Mouse (Mus musculus): ENCODE results near the gene Ankrd34a. TPM values are rescaled to one million over a fixed set of nuclear protein-coding genes. Genes with fewer than 3 reads are reported as not detected.
"Not testable (repeated sequence)": the region's sequence is repeated elsewhere in the genome, so short reads cannot be mapped to it uniquely, and the experiment has no call there.

Ankrd34a gene
- polyA plus RNA-seq, 1 experiment from 2014 or later = 2.7 TPM

GRCm38 (mm10) chr3:96599411-96599810, 3.0 kb downstream of the Ankrd34a start:
- Histone ChIP-seq H3K27me3 (peaks cover 9% of the 10 kb centered on the region; the same call in 1 of the 2 replicates), H3K9ac (no peak overlapping the region), H3K9me3 (no peaks in the 10 kb centered on the region), H3K4me1 (peaks cover 64% of the 10 kb centered on the region), H3K4me3 (no peak overlapping the region), H3K36me3 (0 out of 2 replicates have a peak, but pooled peaks cover 3% of the 10 kb centered on the region), H3K4me2 (no peak overlapping the region), H3K27ac (no peak overlapping the region)
- 74% methylated on average over 3 of the region's 3 CpGs for WGBS
- no peak for ATAC-seq (ENCODE audit: insufficient number of reproducible peaks, low FRiP score, low TSS enrichment, low read depth)

DNA sequence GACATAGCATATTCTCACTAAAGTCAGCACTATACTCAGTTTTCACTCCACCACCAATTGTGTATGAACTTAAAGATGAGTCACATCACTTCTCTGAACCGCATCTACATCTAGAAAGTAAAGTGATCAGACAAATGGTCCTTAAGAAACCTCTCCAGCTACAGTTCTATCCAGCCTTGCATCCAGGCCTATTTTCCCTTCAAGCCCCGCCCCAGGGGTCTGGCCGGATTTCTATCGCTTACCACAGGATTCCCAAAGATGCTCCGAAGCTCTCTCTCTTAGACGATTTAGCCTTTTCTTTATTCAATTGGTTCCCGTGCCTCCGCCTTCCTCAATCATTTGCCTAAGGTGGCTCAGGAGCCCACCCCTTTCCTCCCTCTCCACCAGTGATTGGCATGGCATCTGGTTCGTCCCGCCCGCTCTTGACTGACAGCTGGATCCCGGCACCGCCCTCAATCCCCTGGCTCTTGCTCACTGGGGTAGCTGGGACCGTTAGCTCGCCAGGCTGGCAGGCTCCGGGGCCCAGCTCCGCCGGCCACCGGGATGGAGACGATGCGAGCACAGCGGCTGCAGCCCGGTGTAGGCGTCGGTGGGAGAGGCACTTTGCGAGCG, 4.3 kb downstream of the Ankrd34a start, which contains the start of gene Lix1l:
TSS of gene Lix1l (plus strand) at position 511 of the 612 bp plus-strand sequence.
- H3K9me3 ChIP-seq = no peaks in the 10 kb centered on the region
- 0 out of 2 replicates have a peak, but pooled peaks cover 3% of the 10 kb centered on the region for H3K36me3 ChIP-seq
- WGBS = under 1% methylated on average over 27 of the region's 27 CpGs
- peak within 1 kb of the TSS; percentile 58 for H3K4me2 ChIP-seq
- H3K4me3 ChIP-seq = peak within 1 kb of the TSS; percentile 65
- peaks cover 67% of the 10 kb centered on the region for H3K4me1 ChIP-seq
- peaks cover 9% of the 10 kb centered on the region; the same call in 1 of the 2 replicates for H3K27me3 ChIP-seq
- H3K9ac ChIP-seq = peak within 1 kb of the TSS; percentile 79
- H3K27ac ChIP-seq = peak within 1 kb of the TSS; percentile 98
- ATAC-seq (ENCODE audit: insufficient number of reproducible peaks, low FRiP score, low TSS enrichment, low read depth) = peak; percentile 93

- 0 out of 2 replicates have a peak, but pooled peaks cover 3% of the 10 kb centered on the region for H3K36me3 ChIP-seq
- 0% methylated on average over 34 of the region's 40 CpGs for WGBS
Observed at GRCm38 (mm10) chr3:96601251-96601787, 4.9 kb downstream of the Ankrd34a start.

GRCm38 (mm10) chr3:96601941-96602703, 5.7 kb downstream of the Ankrd34a start:
- 0 out of 2 replicates have a peak, but pooled peaks cover 4% of the 10 kb centered on the region for H3K27me3 ChIP-seq
- 0 out of 2 replicates have a peak, but pooled peaks cover 3% of the 10 kb centered on the region for H3K36me3 ChIP-seq
- peaks cover 54% of the 10 kb centered on the region for H3K4me1 ChIP-seq
- H3K9me3 ChIP-seq = no peaks in the 10 kb centered on the region
- H3K4me3 ChIP-seq = peak overlapping the region; percentile 65
- H3K27ac ChIP-seq = peak overlapping the region; percentile 98
- H3K9ac ChIP-seq = peak overlapping the region; percentile 79; the same call in 1 of the 2 replicates
- 18% methylated on average over 10 of the region's 10 CpGs for WGBS
- no peak for ATAC-seq (ENCODE audit: insufficient number of reproducible peaks, low FRiP score, low TSS enrichment, low read depth)
- H3K4me2 ChIP-seq = peak overlapping the region; percentile 58

More at GRCm38 (mm10) chr3:96601251-96601787, 4.9 kb downstream of the Ankrd34a start:
- Histone ChIP-seq H3K4me2 (peak overlapping the region; percentile 58), H3K27ac (peak overlapping the region; percentile 98), H3K4me1 (peaks cover 62% of the 10 kb centered on the region), H3K4me3 (peak overlapping the region; percentile 65), H3K27me3 (peaks cover 9% of the 10 kb centered on the region; the same call in 1 of the 2 replicates), H3K9ac (peak overlapping the region; percentile 79), H3K9me3 (no peaks in the 10 kb centered on the region)
- peak; percentile 68 for ATAC-seq (ENCODE audit: insufficient number of reproducible peaks, low FRiP score, low TSS enrichment, low read depth)

- Histone ChIP-seq H3K4me1 (peaks cover 48% of the 10 kb centered on the region), H3K4me2 (peak overlapping the region; percentile 58), H3K36me3 (0 out of 2 replicates have a peak, but pooled peaks cover 3% of the 10 kb centered on the region), H3K27me3 (0 out of 2 replicates have a peak, but pooled peaks cover 4% of the 10 kb centered on the region), H3K9ac (0 out of 2 replicates have a peak overlapping the region, but pooled peaks have one; percentile 79), H3K4me3 (peak overlapping the region; percentile 65), H3K27ac (peak overlapping the region; percentile 98), H3K9me3 (no peaks in the 10 kb centered on the region)
- 35% methylated on average over 5 of the region's 5 CpGs for WGBS
- no peak for ATAC-seq (ENCODE audit: insufficient number of reproducible peaks, low FRiP score, low TSS enrichment, low read depth)
Observed at GRCm38 (mm10) chr3:96602704-96603084, 6.3 kb downstream of the Ankrd34a start.

DNA sequence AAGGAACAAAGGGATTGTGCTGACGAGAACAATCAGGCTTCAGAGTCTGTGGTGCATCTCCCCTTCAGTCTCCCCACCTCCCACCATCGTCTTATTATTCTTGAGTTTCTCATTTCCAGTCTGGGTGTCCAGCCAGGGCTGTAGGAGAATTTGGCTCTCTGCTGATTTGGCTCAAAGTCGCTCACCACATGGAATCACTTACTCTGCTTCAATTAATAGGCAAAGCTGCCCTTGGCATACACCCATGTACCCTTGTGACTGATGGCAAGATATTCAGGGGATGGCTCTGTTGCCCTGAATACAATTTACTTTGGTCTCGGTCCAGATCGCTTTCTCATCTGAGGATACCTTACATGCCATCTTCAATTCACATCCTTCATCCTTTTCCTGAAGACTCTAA, 6.9 kb downstream of the Ankrd34a start:
- no peak for ATAC-seq (ENCODE audit: insufficient number of reproducible peaks, low FRiP score, low TSS enrichment, low read depth)
- H3K36me3 ChIP-seq = peaks cover 4% of the 10 kb centered on the region; the same call in 1 of the 2 replicates
- H3K27me3 ChIP-seq = 0 out of 2 replicates have a peak, but pooled peaks cover 4% of the 10 kb centered on the region
- H3K4me2 ChIP-seq = peak overlapping the region; percentile 58
- peak overlapping the region; percentile 65 for H3K4me3 ChIP-seq
- H3K27ac ChIP-seq = peak overlapping the region; percentile 98
- H3K4me1 ChIP-seq = peaks cover 42% of the 10 kb centered on the region
- 49% methylated on average over 5 of the region's 5 CpGs for WGBS
- H3K9ac ChIP-seq = 0 out of 2 replicates have a peak overlapping the region, but pooled peaks have one; percentile 4
- H3K9me3 ChIP-seq = no peaks in the 10 kb centered on the region

DNA sequence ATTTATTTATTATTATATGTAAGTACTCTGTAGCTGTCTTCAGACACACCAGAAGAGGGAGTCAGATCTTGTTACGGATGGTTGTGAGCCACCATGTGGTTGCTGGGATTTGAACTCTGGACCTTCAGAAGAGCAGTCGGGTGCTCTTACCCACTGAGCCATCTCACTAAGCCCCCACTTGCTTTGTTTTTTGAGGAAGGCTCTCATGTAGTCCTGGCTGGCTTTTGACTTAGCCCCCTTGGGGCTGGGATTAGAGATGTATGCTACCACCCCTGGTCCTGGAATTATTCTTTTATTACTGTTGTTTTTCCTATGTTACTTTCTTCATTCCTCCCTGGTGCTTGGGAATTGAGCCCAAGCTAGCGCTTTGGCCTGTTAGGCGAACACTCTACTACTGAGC, 9.6 kb downstream of the Ankrd34a start:
- H3K4me2 ChIP-seq; H3K9ac ChIP-seq; H3K27me3 ChIP-seq; ATAC-seq (ENCODE audit: insufficient number of reproducible peaks, low FRiP score, low TSS enrichment, low read depth); H3K9me3 ChIP-seq; H3K27ac ChIP-seq; H3K4me3 ChIP-seq: not testable (repeated sequence)
- 86% methylated on average over 4 of the region's 4 CpGs for WGBS
- Histone ChIP-seq H3K36me3 (peaks cover 10% of the 10 kb centered on the region; the same call in 1 of the 2 replicates), H3K4me1 (peaks cover 28% of the 10 kb centered on the region)

GRCm38 (mm10) chr3:96606618-96607017, 10.2 kb downstream of the Ankrd34a start:
- H3K27me3 ChIP-seq = no peaks in the 10 kb centered on the region
- no peak overlapping the region for H3K4me2 ChIP-seq
- H3K9ac ChIP-seq = no peak overlapping the region
- H3K4me1 ChIP-seq = peaks cover 28% of the 10 kb centered on the region
- H3K27ac ChIP-seq = no peak overlapping the region
- H3K9me3 ChIP-seq = no peaks in the 10 kb centered on the region
- no peak overlapping the region for H3K4me3 ChIP-seq
- ATAC-seq (ENCODE audit: insufficient number of reproducible peaks, low FRiP score, low TSS enrichment, low read depth) = no peak
- peaks cover 10% of the 10 kb centered on the region; the same call in 1 of the 2 replicates for H3K36me3 ChIP-seq
- 88% methylated on average over 4 of the region's 4 CpGs for WGBS

- no peaks in the 10 kb centered on the region for H3K4me1 ChIP-seq
- H3K9ac ChIP-seq = no peak overlapping the region
- no peak overlapping the region for H3K27ac ChIP-seq
- no peak overlapping the region for H3K4me3 ChIP-seq
- H3K27me3 ChIP-seq = no peaks in the 10 kb centered on the region
- ATAC-seq (ENCODE audit: insufficient number of reproducible peaks, low FRiP score, low TSS enrichment, low read depth) = no peak
- no peak overlapping the region for H3K4me2 ChIP-seq
- no peaks in the 10 kb centered on the region for H3K9me3 ChIP-seq
- H3K36me3 ChIP-seq = peaks cover 60% of the 10 kb centered on the region
- WGBS = 68% methylated on average over 3 of the region's 3 CpGs
Observed at GRCm38 (mm10) chr3:96617941-96618340, 21.5 kb downstream of the Ankrd34a start.

DNA sequence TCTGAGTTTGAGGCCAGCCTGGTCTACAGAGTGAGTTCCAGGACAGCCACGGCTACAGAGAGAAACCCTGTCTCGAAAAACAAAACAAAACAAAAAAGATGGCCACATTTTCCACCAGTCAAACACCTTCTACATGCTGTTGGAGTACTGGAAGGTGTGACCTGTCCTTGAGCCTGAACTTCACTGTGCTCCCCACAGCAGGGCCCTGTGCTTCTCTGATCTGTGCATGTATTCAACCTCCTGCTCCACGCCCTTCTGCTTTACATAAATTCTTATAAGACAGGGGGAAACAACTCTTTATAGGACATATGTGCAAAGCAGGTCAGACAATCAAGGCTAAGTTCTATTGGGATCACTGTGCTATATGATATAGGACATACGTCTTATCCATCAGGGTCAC, 26.8 kb downstream of the Ankrd34a start:
- Histone ChIP-seq H3K4me3 (no peak overlapping the region), H3K9me3 (no peaks in the 10 kb centered on the region), H3K27ac (no peak overlapping the region), H3K36me3 (peaks cover 61% of the 10 kb centered on the region), H3K27me3 (no peaks in the 10 kb centered on the region), H3K4me2 (no peak overlapping the region), H3K9ac (no peak overlapping the region), H3K4me1 (no peaks in the 10 kb centered on the region)
- WGBS = 88% methylated on average over 4 of the region's 4 CpGs
- ATAC-seq (ENCODE audit: insufficient number of reproducible peaks, low FRiP score, low TSS enrichment, low read depth) = no peak

- peak within 1 kb of the TSS; percentile 81 for H3K27ac ChIP-seq
- no peaks in the 10 kb centered on the region for H3K9me3 ChIP-seq
- H3K27me3 ChIP-seq = no peaks in the 10 kb centered on the region
- H3K4me3 ChIP-seq = peak within 1 kb of the TSS; percentile 57
- peaks cover 20% of the 10 kb centered on the region for H3K4me1 ChIP-seq
- WGBS = under 1% methylated on average over 48 of the region's 48 CpGs
- H3K4me2 ChIP-seq = peak within 1 kb of the TSS; percentile 69
- ATAC-seq (ENCODE audit: insufficient number of reproducible peaks, low FRiP score, low TSS enrichment, low read depth) = peak; percentile 93
- H3K9ac ChIP-seq = peak within 1 kb of the TSS; percentile 65
- peaks cover 35% of the 10 kb centered on the region for H3K36me3 ChIP-seq
Observed at GRCm38 (mm10) chr3:96629729-96630600, 33.5 kb downstream of the Ankrd34a start, which contains the start of gene Rbm8a. Gene Rbm8a, plus strand, starts transcription at chr3:96629933.

Data from limb, embryonic 15.5 days (tissue).